Mouse (Mus musculus): ENCODE results near the gene A430078G23Rik.
"Not testable (repeated sequence)": the region's sequence is repeated elsewhere in the genome, so short reads cannot be mapped to it uniquely, and the experiment has no call there.

The A430078G23Rik gene

GRCm38 (mm10) chr8:3353189-3353810 is at the start of gene A430078G23Rik:
TSS of gene A430078G23Rik (plus strand) at chr8:3353415.
- in situ Hi-C loops (cut with MboI, MseI), result no loop called here

GRCm38 (mm10) chr8:3308205-3308800 is 44.9 kb upstream of the A430078G23Rik start:
- in situ Hi-C loops (cut with MboI, MseI), result loop anchor here (10.0 kb wide), 1 partner anchor 706 kb away; no protein-coding TSS in a partner anchor

- in situ Hi-C loops (cut with MboI, MseI), result loop anchor here (10.0 kb wide), 1 partner anchor 705 kb away; no protein-coding TSS in a partner anchor
Measured at GRCm38 (mm10) chr8:3309636-3310035, 43.6 kb upstream of the A430078G23Rik start.

- in situ Hi-C loops (cut with MboI, MseI), result no loop called here
Measured at GRCm38 (mm10) chr8:3311482-3311881, 41.7 kb upstream of the A430078G23Rik start.

GRCm38 (mm10) chr8:3313417-3313816 is 39.8 kb upstream of the A430078G23Rik start:
- in situ Hi-C loops (cut with MboI, MseI), result not testable (repeated sequence)

- in situ Hi-C loops (cut with MboI, MseI), result no loop called here
Measured at GRCm38 (mm10) chr8:3313843-3314242, 39.4 kb upstream of the A430078G23Rik start.

- in situ Hi-C loops (cut with MboI, MseI), result no loop called here
Measured at GRCm38 (mm10) chr8:3314345-3314744, 38.9 kb upstream of the A430078G23Rik start.

- in situ Hi-C loops (cut with MboI, MseI), result no loop called here
Measured at GRCm38 (mm10) chr8:3316585-3316984, 36.6 kb upstream of the A430078G23Rik start.

GRCm38 (mm10) chr8:3319267-3319666 is 33.9 kb upstream of the A430078G23Rik start:
- in situ Hi-C loops (cut with MboI, MseI), result not testable (repeated sequence)

GRCm38 (mm10) chr8:3324253-3324652 is 29.0 kb upstream of the A430078G23Rik start:
- in situ Hi-C loops (cut with MboI, MseI), result no loop called here

- in situ Hi-C loops (cut with MboI, MseI), result loop anchor here (5.0 kb wide), 1 partner anchor 50 kb away; the partner anchor contains the start of gene Insr
Measured at GRCm38 (mm10) chr8:3327056-3327455, 26.2 kb upstream of the A430078G23Rik start.

- in situ Hi-C loops (cut with MboI, MseI), result loop anchor here (5.0 kb wide), 1 partner anchor 50 kb away; the partner anchor contains the start of gene Insr
Measured at GRCm38 (mm10) chr8:3327538-3328245, 25.5 kb upstream of the A430078G23Rik start.

- in situ Hi-C loops (cut with MboI, MseI), result no loop called here
Measured at GRCm38 (mm10) chr8:3330662-3331061, 22.6 kb upstream of the A430078G23Rik start.

- in situ Hi-C loops (cut with MboI, MseI), result no loop called here
Measured at GRCm38 (mm10) chr8:3331692-3332091, 21.5 kb upstream of the A430078G23Rik start.

GRCm38 (mm10) chr8:3335881-3336280 is 17.3 kb upstream of the A430078G23Rik start:
- in situ Hi-C loops (cut with MboI, MseI), result no loop called here

GRCm38 (mm10) chr8:3336658-3337524 is 16.3 kb upstream of the A430078G23Rik start:
- in situ Hi-C loops (cut with MboI, MseI), result no loop called here

GRCm38 (mm10) chr8:3337525-3337824 is 15.7 kb upstream of the A430078G23Rik start:
- in situ Hi-C loops (cut with MboI, MseI), result not testable (repeated sequence)

GRCm38 (mm10) chr8:3337971-3338370 is 15.2 kb upstream of the A430078G23Rik start:
- in situ Hi-C loops (cut with MboI, MseI), result no loop called here

GRCm38 (mm10) chr8:3340711-3341110 is 12.5 kb upstream of the A430078G23Rik start:
- in situ Hi-C loops (cut with MboI, MseI), result not testable (repeated sequence)

GRCm38 (mm10) chr8:3345337-3345736 is 7.9 kb upstream of the A430078G23Rik start:
- in situ Hi-C loops (cut with MboI, MseI), result no loop called here

GRCm38 (mm10) chr8:3346691-3347413 is 6.4 kb upstream of the A430078G23Rik start:
- in situ Hi-C loops (cut with MboI, MseI), result no loop called here
